Mouse (Mus musculus): ENCODE data around the gene Ddx49. TPM values are rescaled to one million over a fixed set of nuclear protein-coding genes. Genes with fewer than 3 reads are reported as not detected.

Ddx49 gene
- total RNA-seq (2023), result 10 to 100 TPM; 22.3 to 27.9 TPM

DNA sequence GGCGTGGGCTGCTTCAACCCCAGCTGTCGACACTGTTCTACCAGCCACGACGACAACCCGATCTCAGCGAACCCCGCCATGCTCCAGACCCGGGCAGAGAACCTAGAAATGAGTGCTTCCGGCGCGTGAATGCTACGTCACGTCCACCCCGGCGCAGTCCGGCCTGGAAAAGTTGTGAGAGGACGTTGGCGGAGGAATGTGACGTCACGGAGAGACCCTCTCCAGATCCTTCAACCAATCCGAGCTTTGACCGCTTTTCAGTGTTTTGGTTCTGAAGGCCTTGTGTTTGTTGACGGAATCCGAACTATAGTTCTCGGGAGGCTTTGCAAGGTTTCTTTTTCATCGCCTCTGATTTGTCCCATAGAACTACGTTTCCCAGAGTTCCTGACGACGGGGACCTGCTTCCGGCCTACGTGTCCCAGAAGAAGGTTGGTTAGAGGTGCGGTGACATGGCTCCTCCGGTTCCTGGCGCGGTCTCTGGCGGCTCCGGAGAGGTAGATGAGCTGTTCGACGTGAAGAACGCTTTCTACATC is at the start of gene Ddx49, which contains the start of gene Cope:
Gene Ddx49, minus strand, starts transcription at position 132 of the 533 bp plus-strand sequence.
Gene Cope, plus strand, starts transcription at position 161 of the 533 bp plus-strand sequence.

DNA sequence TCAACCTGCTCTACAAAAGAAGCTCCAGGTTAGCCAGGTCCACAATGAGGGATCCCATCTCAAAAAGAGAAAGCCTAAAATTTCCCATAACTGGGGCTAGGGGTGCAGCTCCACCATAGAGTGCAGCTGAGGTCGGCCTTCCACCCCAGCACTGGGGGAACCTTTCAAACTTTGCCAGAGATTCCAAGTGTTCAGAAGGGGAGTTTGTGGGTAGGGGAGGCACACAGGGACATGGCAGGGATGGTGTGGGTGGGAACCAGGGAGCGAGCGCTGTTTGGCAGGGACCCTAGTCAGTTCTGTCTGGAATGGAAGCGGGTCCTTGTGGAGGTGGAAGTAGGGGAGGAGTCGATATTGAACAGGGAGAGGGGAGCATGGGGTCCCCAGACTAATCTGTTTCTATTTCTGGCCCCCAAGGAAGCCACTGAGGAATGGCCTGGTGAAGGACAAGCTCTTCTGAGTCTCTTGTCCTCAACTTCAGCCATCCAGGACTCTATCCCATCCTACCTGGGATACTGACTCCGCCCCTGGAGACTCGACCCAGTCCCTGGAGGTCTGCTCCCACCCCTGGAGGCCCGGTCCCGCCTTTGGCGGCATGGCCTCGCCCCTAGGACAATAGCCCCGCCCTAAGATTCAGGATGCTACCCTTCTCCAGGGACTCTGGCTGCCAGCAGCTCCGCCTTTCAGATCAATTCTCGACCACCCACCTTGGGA is 27.0 kb upstream of the Ddx49 start, which contains the start of gene Gdf1:
Gene Gdf1, plus strand, starts transcription at position 694 of the 711 bp plus-strand sequence.

DNA sequence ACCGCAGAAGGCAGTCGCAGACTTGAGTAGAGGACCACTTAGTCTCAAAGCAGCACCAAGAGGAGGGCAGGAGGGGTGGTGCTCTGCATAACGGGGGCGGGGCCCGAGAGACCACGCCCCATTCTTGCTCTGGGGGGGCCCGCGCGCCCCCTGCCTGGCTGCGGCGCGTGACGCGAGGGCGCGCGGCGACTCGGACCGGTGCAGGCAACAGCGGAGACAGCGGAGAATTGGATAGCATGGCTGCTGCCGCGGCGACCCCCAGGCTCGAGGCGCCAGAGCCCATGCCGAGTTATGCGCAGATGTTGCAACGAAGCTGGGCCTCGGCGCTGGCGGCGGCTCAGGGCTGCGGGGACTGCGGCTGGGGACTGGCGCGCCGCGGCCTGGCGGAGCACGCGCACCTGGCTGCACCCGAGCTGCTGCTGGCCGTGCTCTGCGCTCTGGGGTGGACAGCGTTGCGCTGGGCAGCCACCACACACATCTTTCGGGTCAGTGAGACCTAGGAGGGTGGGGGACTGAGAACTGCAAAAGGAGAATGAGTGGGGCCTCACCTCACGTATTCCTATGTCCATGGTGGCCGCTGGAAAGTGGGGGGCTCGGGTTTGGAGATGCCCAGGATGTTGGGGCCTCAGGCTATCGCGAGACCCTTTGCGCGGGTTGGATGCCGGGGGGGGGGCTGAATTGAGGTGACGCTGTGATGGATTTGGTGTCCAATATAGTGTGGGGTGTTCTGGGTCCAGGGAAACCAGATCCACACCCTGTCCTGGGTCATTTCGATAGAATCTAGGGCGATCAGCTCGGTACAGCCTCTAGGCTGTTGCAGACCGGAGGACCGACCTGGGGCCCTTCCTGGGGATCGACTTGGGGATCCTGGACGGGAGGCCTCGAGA is 13.6 kb upstream of the Ddx49 start, which contains the start of gene Cers1:
Gene Cers1, plus strand, starts transcription at position 152 of the 887 bp plus-strand sequence.

DNA sequence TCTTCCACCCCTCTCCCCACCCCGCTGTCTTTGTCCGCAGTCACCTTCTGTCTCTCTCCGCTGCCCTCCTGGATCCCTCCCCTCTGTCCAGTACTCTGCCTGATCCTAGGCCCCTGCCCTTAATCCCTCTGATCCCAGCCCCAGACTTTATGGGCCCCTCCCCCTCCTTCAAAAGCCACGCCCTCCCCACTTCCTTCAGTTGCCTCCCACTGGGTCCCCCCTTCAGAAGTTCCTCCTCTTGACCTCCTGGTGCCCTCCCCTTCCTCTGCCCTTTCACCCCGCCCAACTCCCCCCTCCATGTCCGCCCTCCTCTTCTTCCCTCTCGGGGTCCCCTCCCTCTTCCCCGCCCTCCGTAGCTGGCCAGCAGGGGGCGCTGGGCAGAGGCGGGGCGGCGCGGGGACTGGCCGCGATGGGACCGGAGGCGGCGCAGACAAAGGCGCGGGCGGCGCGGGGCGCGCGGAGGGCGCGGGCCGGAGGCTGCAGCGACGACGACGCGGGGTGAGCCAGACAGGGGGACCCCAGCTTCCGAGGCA is 19.6 kb downstream of the Ddx49 start, which contains the start of gene Homer3:
Gene Homer3, plus strand, starts transcription at position 225 of the 533 bp plus-strand sequence.

Other genes starting within 250 kb of the Ddx49 start
- under 1 TPM in 1 of 2 experiments, not detected in 1; 0.29 TPM for gene Tm6sf2, start 229.6 kb downstream of the Ddx49 start, total RNA-seq (2023)
- not detected for gene Hapln4, start 219.0 kb downstream of the Ddx49 start, total RNA-seq (2023)
- not detected for gene Ncan, start 181.6 kb downstream of the Ddx49 start, total RNA-seq (2023)
- 1 to 10 TPM; 8.0 to 10.0 TPM for gene Nr2c2ap, start 171.2 kb downstream of the Ddx49 start, total RNA-seq (2023)
- 10 to 100 TPM; 11.4 to 16.8 TPM for gene Rfxank, start 163.3 kb downstream of the Ddx49 start, total RNA-seq (2023)
- gene Borcs8, start 163.0 kb downstream of the Ddx49 start, total RNA-seq (2023), result 10 to 100 TPM; 32.8 to 36.2 TPM
- under 1 TPM; 0.44 to 0.79 TPM for gene Mef2b, start 162.8 kb downstream of the Ddx49 start, total RNA-seq (2023)
- 10 to 100 TPM; 19.9 to 23.0 TPM for gene Tmem161a, start 130.1 kb downstream of the Ddx49 start, total RNA-seq (2023)
- gene Slc25a42, start 90.2 kb downstream of the Ddx49 start, total RNA-seq (2023), result 1 to 10 TPM; 3.3 to 4.0 TPM
- gene Sugp2, start 68.3 kb downstream of the Ddx49 start, total RNA-seq (2023), result 10 to 100 TPM; 29.2 to 30.7 TPM
- gene Armc6, start 68.0 kb downstream of the Ddx49 start, total RNA-seq (2023), result 1 to 10 TPM; 7.6 to 9.0 TPM
- gene Homer3, start 19.7 kb downstream of the Ddx49 start, total RNA-seq (2023), result 1 to 10 TPM; 8.2 to 9.1 TPM
- gene Cope, start within 50 bp of the Ddx49 start, total RNA-seq (2023), result 100 to 1,000 TPM; 114 to 123 TPM
- not detected for gene Cers1, start 13.3 kb upstream of the Ddx49 start, total RNA-seq (2023)
- not detected for gene Gdf1, start 27.3 kb upstream of the Ddx49 start, total RNA-seq (2023)
- gene Upf1, start 50.8 kb upstream of the Ddx49 start, total RNA-seq (2023), result 10 to 100 TPM; 58.6 to 59.2 TPM
- under 1 TPM; 0.13 to 0.26 TPM for gene Comp, start 71.1 kb upstream of the Ddx49 start, total RNA-seq (2023)
- gene Crtc1, start 137.1 kb upstream of the Ddx49 start, total RNA-seq (2023), result 1 to 10 TPM; 3.9 to 6.9 TPM
- gene Klhl26, start 174.5 kb upstream of the Ddx49 start, total RNA-seq (2023), result 1 to 10 TPM; 4.0 to 4.1 TPM
- gene Tmem59l, start 184.9 kb upstream of the Ddx49 start, total RNA-seq (2023), result not detected
- gene Crlf1, start 190.7 kb upstream of the Ddx49 start, total RNA-seq (2023), result not detected
- gene Rex1bd, start 204.3 kb upstream of the Ddx49 start, total RNA-seq (2023), result 10 to 100 TPM; 38.6 to 39.3 TPM
- gene Uba52, start 208.3 kb upstream of the Ddx49 start, total RNA-seq (2023), result 1,000 to 10,000 TPM; 1,032 to 1,222 TPM
- gene Fkbp8, start 225.2 kb upstream of the Ddx49 start, total RNA-seq (2023), result 100 to 1,000 TPM; 181 to 184 TPM
- gene Kxd1, start 225.5 kb upstream of the Ddx49 start, total RNA-seq (2023), result 10 to 100 TPM; 38.1 to 38.4 TPM
- 10 to 100 TPM; 32.2 to 37.9 TPM for gene Ell, start 237.0 kb upstream of the Ddx49 start, total RNA-seq (2023)

Measured in neutrophil, adult 83 days (primary cell).